Mouse (Mus musculus) intestine, embryonic 15.5 days (tissue): Measurements from ENCODE around the gene Gm8926. TPM values are rescaled to one million over a fixed set of nuclear protein-coding genes. Genes with fewer than 3 reads are reported as not detected.
"Not testable (repeated sequence)": the region's sequence is repeated elsewhere in the genome, so short reads cannot be mapped to it uniquely, and the experiment has no call there.

Experiments used
- ATAC-seq: fragments of 200-750 bp; cut with Nextera tagmentation; 2 replicates; pipeline ENCODE4 v1.8.0; 2017; ENCODE audit warnings: moderate TSS enrichment, moderate library complexity
- H3K27ac ChIP-seq: fragments of 300-500 bp; sonication (generic); 2 replicates; pipeline ENCODE4 v1.5.1; 2015; ENCODE audit warnings: mild to moderate bottlenecking, inconsistent platforms
- H3K27me3 ChIP-seq: fragments of 300-500 bp; sonication (generic); replicated peaks from 2 replicates; pipeline ENCODE4 v1.6.1; 2015; ENCODE audit warnings: inconsistent platforms
- H3K36me3 ChIP-seq: fragments of 300-500 bp; sonication (generic); 2 replicates; pipeline ENCODE4 v1.6.1; 2015; ENCODE audit warnings: inconsistent platforms
- H3K4me1 ChIP-seq: fragments of 300-500 bp; sonication (generic); replicated peaks from 2 replicates; pipeline ENCODE4 v1.6.1; 2015; ENCODE audit warnings: inconsistent platforms
- H3K4me2 ChIP-seq: fragments of 300-500 bp; sonication (generic); replicated peaks from 2 replicates; pipeline ENCODE4 v1.6.1; 2015; ENCODE audit warnings: mild to moderate bottlenecking, inconsistent platforms
- H3K4me3 ChIP-seq: fragments of 300-500 bp; sonication (generic); replicated peaks from 2 replicates; pipeline ENCODE4 v1.5.1; 2015; ENCODE audit warnings: inconsistent platforms
- H3K9ac ChIP-seq: fragments of 300-500 bp; sonication (generic); 2 replicates; pipeline ENCODE4 v1.6.1; 2015; ENCODE audit warnings: inconsistent platforms
- H3K9me3 ChIP-seq: fragments of 300-500 bp; sonication (generic); 2 replicates; pipeline ENCODE4 v1.6.1; 2016; ENCODE audit warnings: inconsistent platforms
- WGBS: fragments of 180-500 bp; shearing (Covaris S2); methylation state at CpG from one replicate; pipeline ENCODE4 v1.1.7; 2015; 5-methylcytosine and 5-hydroxymethylcytosine counted together
- polyA plus RNA-seq: library from polyadenylated mRNA; unstranded; fragments of >200 nt; fragmentation: Nextera tagmentation; extraction: Ambion mirVana; gene quantifications from 2 replicates; pipeline ENCODE4 v1.2.1, GENCODE M21; 2015

Gene Gm8926
- polyA plus RNA-seq = not detected in 2 replicates

GRCm38 (mm10) chr5:11770248-11770647 lies at the start of gene Gm8926:
Gene Gm8926 (plus strand): TSS chr5:11770548.
- H3K36me3 ChIP-seq, H3K4me3 ChIP-seq, ATAC-seq, H3K27me3 ChIP-seq, H3K27ac ChIP-seq, H3K4me1 ChIP-seq, H3K9me3 ChIP-seq, H3K9ac ChIP-seq, H3K4me2 ChIP-seq: not testable (repeated sequence)
- 67% methylated on average over 1 of the region's 4 CpGs for WGBS

Other genes with a start within 250 kb of the Gm8926 start
- not detected in 2 replicates for gene Gm6460, start 175.6 kb upstream of the Gm8926 start, polyA plus RNA-seq
- gene Gm8922, start 88.6 kb upstream of the Gm8926 start, polyA plus RNA-seq = not detected in 2 replicates
- not detected in 2 replicates for gene Gm6465, start 75.0 kb downstream of the Gm8926 start, polyA plus RNA-seq
- not detected in 2 replicates for gene 4933402N22Rik, start 147.5 kb downstream of the Gm8926 start, polyA plus RNA-seq